Mouse (Mus musculus) liver, postnatal 0 days (tissue): ENCODE data around the gene Msx3.

Experiments
- CTCF ChIP-seq: sonication (generic); IDR thresholded peaks from 2 replicates; pipeline ENCODE4 v1.5.1; 2016; ENCODE audit warnings: antibody characterized with exemption, low read depth
- EP300 ChIP-seq: IDR thresholded peaks from 2 replicates; pipeline ENCODE4 v1.6.1; 2016; ENCODE audit warnings: antibody characterized with exemption, low read depth, mild to moderate bottlenecking

- TF ChIP-seq EP300 (no peak), CTCF (no peak)
Measured at GRCm38 (mm10) chr7:140031771-140032170, 17.1 kb downstream of the Msx3 start.
